Mouse (Mus musculus): ENCODE measurements around the gene Rflna.

The Rflna gene

DNA sequence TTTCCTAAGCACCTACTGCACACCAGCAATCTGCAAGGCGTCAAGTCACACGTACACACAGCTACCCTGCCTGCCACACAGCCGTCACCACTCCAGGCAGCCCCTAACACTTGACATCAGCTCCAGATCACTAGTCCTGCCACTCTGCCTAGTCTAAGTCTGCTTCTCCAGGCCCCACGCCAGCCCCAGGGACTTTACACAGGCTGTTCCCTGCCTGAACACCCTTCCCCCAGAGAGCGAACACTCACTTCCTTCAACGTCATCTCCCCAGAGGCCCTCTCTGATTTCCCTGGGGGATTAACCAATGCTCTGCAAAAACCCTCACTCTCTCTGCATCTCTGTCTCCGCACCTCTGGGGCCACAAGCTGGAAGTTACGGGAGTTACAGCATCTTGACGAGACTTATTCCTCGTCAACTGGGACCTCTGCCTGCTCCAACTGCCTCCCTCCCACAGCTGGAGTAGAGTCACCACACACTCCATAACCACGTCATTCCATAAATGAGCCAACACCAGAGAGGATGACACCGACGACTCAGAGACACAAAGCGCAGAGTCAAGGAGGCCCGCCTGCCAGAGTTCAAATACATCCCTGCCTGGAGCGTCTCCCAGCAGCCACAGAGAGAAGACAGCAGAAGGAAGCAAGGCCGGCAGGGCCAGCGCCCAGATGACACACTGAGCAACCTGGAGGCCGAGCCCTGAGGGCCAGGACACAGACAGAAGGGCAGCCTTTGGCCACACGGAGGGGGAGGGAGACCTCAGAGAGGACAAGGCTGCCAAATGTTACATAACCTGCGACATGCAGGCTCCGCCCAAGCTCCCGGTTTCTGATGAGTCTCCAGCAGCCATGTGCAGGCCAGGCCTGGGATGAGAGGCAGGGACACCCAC, 49.8 kb downstream of the Rflna start:
- DNase-seq (ENCODE audit: low spot score), result no peak

DNA sequence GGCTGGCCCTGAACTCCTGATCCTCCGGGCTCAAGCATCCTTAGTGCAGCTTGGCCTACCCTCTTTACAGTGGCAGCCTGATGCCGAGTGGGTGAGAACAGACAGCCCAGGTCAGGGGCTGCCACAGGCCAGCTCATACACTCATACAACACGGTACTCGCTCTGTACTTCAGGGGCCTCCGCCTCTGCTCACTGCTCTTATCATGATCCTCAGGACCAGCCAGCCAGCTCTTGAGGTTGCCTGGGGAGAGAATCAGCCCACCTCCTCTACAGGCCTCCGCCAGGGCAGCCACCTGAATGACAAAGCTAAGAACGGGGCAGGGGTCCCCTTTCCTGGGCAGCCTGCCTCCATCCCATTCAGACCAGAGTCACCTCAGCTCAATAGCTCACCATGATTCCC, 50.6 kb downstream of the Rflna start:
- DNase-seq (ENCODE audit: low spot score), result no peak

DNA sequence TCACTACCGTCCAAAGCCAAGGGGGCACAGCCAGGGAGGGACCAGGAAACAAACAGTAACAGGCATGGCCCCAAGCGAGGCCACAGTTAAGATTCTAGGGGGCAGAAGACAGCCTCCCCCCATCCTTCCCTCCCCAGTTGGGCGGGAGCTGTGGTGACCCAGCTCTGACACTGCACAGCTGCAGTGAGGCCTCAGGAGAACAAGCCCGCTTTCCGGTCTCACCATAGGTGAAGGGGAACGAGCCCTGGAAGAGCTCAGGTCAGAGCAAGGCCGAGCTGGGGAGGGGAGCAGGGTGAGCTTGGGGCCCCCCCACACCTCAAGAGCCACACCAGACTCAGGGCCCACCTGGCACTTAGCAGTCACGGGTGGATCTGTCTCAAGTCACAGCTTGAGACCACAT, 52.9 kb downstream of the Rflna start:
- DNase-seq (ENCODE audit: low spot score), result no peak

DNA sequence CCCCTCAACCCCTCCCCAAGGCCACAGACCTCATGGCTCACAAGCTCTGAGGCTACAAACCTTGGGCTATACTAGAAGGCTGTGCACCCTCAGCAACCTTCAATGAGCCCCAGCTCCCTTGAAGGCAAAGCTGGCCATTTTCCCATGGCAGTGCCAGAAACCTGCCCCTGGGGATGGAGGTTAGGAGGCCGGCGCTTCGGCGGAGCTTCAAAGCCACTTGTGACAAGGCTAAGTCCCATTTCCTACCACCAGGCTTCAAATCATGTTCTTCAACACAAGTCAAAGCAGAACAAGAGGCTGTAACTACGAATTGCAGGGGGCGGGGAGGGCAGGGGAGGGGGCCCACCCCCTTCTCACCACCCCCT, 53.3 kb downstream of the Rflna start:
- no peak for DNase-seq (ENCODE audit: low spot score)

DNA sequence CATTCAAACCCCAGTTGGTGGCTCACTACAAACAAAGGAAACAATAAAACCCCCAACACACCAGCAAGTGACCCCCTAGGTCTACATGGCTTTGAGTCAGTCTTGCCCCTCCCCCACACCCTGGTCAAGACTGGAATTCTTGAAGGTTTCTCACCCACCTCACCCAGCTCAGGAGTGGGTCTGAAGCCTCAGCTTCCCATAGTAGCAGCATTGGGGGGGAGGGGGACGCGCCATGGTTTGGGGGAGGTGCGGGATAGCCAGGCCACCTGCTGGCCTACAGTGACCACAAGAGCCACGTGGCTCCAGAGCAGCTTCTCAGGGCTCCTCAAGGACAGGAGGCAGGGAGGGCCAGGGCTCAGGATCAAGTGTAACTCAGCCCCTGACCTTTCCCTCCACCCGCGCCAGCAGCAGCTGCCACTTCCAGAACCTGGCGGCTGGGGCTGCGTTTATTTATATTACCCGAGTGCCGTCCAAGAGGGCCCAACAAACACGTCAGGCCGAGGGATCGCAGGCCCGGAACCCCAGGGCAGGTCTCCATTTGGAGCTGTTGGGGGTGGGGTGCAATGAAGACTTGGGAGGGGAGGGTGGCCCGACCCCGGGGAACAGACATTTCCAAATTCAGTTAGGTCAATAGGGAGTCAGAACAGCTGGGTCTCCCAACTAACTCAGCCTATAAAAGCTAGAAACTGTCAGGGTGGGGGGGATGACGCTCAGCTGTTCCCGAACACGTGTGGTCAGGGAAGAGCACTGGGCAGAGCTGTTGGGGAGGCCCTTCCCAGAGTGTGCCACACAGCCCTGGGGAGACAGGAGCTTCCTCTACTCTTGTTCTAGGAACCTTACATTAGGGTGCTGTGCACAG, 53.9 kb downstream of the Rflna start:
- no peak for DNase-seq (ENCODE audit: low spot score)

DNA sequence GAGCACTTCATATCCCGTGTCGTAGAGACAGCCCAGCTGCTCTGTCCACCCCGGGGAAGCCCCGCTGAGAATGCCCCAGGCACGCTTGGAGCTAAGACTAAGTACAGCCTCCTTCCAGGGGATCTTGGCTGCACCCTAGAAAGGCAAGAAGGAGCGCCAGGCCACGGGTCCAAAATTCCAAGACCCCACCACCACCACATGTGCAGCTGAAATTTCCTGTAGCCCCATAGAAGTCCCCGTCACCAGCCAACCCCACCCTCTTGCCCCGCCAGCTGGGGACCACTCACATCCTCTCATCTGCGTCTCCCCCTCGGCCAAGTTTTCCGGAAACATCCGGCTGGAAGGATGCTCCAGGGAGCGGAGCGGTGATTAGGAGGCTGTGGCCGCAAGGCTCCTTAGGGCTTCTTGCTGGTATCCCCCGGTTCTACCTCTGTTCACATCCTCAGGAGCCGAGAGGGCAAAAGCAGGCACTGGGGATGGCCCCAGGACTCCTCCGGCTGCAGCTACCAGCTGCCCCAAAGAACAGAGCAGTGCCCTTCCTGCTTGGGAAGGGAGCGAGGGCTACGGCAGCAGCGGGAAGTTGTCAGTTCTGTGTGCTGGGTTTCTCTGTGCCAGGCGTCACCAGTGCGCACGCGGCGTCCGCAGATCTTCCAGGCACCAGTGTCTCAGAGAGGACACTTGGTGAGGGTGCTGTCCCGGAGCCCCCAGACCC, 54.7 kb downstream of the Rflna start:
- DNase-seq (ENCODE audit: low spot score), result no peak

DNA sequence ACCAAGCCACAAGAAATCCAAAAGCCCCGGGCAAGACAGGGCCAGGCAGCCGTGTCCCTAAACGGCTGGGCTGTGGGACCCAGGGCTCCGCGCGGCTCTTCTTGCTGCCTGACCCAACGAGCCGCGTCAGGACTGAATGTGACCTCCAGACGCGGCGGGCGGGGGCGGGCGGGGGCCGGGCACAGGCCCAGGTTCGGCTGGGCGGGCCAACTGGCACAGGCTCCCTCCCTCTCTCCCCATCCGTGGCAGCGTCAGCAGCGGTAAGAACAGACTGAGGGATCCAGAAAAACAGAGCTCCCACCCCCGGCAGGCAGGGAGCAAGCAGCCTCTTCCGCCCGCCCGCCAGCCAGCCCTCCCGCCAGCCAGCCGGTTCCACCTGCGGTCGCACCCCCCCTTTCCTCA, 55.2 kb downstream of the Rflna start:
- DNase-seq (ENCODE audit: low spot score), result peak; percentile 57

Data from ovary, postnatal 14 days (tissue).